Mouse (Mus musculus) frontal cortex, postnatal 10 days (tissue): Measurements from ENCODE around the gene Trim10.

Experiments
- DNase-seq, 2 experiments: peaks; one replicate each; pipeline ENCODE4 v3.0.0; 2022; ENCODE audit warnings: low spot score in 2 of 2, mixed read lengths in 1 of 2

Trim10 gene

DNA sequence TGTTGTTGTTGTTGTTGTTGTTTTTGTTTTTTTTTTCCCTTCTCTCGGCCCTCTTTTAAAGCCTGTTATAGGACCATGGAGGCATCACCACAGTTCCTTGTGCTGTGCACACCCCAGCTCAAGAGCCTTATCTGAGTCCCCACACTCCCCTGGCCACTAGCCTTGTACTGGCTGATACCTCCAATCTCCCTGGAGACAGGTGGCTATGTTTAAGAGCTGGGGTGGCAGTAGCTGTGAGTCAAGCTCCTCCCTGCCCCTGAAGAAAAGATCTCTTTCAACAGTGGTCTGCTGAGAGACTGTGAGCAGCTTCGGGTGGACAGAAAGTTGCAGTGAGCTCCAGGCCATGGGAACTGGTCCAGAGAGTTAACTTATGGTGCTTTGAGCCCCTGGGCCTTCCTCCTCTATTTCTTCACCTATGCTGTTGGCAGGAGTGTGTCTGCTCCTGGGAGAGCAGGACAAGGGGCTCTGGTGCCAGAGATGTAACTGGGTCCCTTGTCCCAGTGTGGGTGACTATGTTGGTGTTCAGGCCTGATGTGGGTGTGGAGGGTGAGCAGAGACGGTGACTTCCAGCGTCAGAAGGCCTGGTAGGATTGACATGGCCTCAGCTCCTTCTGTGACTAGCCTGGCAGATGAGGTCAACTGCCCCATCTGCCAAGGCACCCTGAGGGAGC is at the start of gene Trim10:
Gene Trim10 (plus strand): TSS at position 291 of the 671 bp plus-strand sequence.
- no peak for DNase-seq

DNA sequence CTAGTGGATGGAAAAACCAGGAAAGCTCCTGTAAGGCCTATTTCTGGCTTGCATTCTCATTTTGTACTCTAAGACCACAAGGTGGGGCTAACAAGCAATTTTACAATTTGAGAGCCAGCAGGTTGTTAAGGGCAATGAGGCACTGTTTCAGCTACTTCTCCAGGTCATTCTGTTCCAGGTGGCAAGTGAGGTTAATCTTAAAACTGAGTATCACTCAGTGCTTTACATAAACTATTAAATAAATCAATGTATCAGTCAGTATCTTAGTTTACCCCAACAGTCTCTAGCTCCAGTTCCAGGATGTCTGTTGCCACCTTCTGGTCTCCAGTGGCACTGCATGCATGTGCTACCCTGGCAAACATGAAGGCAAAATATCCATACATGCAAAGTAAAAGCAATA is 45.4 kb upstream of the Trim10 start:
- DNase-seq: peak in 1 of 2 experiments; percentile 44

DNA sequence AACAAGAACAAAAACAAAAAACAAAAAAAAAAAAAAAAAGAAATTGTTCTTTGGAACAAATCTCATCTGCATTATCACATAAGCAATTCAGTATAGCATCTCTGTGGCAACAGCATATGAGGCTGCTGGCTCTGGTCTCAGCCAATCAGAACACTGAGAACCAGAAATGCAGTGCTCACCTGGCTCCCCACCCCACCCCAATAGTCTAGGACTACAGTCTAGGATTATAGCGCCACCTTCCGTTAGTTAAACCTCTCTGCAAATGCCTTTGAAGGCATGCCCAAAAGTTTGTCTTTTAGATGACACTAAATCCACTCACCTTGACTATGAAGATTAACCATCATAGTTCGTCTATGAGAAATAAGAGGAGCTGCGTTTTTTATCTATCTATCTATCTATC is 43.8 kb upstream of the Trim10 start:
- DNase-seq: no peak

DNA sequence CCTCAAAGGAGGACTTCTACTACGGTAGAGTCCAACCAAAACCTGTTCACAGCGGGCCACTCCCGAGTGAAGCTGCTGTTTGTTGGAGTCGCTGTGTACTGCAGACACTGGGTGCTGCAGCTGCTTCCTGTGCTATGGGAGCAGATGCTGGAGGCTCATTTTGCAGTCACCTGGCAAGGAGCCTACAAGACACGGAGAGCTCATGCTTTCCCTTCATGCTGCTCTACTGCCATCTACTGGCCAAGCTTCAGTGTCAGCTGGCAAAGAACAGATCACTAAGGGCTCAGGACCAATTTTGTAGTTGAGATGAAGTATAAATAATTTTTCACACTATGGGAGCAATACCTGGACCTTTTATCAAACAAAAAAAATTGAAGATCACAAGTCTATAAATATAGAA is 43.4 kb upstream of the Trim10 start:
- DNase-seq: peak; percentile 78 to 82

DNA sequence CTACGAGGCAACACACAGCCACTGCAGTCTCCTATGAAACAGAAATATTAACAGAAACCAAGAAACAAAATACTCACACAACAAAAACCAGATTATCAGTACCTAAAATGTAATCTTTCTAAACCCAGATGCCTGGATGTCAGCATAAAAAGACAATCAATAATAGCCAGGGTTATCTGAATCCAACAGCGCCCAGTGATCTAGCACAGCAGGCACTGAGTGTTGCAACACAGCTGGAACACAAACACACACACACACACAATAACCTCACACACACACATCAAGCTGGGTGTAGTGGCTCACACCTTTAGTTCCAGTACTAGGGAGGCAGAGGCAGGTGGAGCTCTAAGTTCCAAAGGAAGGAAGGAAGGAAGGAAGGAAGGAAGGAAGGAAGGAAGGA is 40.9 kb upstream of the Trim10 start:
- no peak for DNase-seq

DNA sequence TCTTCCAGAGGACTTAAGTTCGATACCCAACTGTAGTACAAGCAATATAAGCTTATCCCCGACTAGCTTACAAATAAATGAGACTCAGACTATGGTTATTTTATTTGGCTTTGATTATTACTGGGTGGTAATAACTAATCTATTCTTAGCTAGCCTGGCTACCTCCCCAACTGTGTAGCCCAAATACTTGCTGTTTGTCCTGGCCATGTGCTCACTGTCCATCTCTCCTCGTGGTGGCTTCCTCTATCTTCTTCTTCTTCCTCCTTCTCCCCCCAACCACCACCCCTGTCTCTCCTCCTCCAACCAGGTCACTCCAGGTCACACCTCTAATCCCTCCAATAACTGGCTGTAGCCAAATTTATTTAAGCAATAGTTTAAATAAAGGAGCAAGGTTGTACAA is 38.9 kb upstream of the Trim10 start:
- DNase-seq: no peak

DNA sequence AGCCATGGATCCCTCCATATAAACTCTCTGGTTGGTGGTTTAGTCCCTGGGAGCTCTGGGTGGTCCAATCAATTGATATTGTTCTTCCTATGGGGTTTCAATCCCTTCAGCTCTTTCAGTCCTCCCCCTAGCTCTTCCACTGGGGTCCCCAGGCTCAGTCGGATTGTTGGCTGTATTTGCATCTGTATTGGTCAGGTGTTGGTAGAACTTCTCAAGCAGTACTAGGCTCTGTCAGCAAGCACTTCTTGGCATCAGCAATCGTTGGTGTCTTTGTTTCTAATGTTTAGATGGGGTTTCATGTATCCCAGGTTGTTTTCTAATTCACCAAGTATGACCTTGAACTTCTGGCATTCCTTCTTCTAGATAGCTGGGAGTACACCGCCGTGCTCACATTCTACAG is 36.7 kb upstream of the Trim10 start:
- no peak for DNase-seq

DNA sequence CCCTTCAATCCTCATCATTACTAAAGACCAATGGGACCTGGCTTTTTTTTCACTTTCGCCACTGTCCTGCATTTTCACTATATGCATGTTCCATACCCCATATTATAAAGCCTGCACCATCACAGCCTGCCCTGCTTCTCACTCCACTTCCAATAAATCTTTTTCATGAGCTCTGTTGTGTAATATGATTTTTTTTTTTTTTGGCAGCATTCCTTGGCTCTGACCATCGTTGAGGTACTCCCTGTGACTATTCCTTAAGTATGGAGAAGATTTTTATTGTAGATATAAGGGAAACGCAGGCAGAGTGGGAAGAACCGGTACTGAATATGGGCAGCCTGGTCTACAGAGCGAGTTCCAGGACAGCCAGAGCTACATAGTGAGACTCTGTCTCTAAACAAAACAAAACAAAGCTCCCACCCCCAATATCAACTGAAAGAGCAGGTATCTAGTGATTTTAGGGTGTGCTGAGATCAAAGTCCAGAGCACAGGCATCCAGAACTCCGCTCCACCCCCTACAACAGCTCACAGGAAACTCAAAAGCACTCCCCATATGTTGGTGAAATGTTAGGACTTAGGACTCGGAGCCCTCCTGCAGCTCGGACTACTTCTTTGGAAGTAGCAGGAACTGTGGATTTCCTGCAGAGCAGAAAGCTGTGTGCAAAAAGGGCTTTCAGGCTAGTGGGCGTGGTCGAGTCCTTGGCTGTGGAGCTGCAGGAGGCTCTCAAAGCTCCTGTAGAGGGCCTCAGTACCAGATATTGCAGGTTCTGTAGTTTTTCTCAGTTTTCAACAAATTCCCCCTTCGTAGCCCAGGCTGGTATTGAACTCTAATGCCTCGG is 33.6 kb upstream of the Trim10 start:
- DNase-seq: peak; percentile 41 to 52

DNA sequence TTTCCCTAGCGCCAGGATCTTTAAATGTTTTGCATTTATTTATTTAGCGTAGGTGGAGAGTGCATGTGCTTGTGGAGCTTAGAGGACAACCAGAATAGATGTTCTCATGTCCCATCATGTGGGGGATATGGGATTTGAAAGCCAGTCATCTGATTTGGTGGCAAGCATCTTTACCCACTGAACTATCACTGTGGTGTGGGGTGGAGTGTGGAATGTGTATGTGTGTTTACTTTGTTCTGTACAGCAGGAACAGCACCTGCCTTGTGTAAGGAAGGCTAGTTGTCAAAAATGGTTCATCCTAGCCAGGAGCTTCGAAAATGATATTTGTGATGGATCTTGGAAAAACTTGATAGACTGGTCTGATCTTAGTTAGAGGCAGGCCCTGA is 33.0 kb upstream of the Trim10 start:
- no peak for DNase-seq

DNA sequence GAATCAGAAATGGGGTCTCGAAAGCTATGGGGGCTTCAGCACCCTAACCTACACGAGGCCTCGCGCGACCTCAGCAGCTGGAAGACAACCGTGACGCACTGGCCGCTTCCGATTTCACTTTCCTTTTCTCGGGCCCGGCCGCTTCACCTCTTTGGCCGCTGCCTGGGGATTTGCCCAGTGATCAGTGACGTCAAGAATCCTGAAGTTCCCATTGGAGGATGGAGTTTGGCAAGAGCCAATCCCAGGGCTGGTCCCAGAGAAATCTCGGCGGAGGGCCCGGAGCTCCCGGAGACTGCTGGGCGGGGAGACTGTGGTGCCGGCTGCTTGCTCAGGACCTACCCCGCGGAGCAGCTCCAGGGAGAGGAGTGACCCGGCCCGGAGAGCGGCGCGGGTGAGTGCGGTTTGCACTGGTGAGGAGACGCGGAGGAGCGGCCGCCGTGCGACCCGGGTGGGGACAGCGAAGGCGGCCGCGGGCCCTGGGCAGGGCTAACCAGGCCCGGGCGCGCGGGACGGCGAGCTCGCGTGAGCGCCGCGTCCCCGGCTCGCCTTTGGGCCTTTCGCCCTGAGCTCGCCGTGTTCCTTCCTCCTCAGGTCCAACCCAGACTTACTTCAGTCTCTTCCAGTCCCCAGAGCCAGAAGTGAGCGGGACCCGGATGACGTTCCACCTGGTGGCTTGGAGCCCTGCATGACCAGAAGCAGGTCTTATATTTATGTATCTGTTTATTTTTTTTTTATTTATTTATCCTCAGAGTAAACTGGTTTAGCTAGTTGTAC is 32.3 kb upstream of the Trim10 start, which contains the start of gene Trim26:
Gene Trim26 (plus strand): TSS at position 261 of the 774 bp plus-strand sequence.
- DNase-seq: peak; percentile 91 to 96

DNA sequence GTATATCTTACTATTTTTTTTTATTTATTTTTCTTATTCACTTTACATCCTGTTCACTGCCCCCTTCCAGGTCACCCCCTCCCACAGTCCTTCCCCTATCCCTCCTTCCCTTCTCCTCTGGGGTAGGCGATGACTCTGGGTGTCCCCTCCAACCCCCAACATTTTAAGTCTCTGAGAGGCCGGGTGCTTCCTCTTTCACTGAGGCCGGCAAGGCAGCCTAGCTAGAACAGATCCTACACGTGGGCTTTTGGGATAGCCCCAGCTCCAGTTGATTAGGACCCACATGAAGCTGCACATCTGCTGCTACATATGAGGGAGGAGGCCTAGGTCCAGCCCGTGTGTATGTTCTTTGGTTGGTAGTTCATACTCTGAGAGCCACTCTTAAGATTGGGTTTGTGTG is 30.4 kb upstream of the Trim10 start:
- DNase-seq: no peak

DNA sequence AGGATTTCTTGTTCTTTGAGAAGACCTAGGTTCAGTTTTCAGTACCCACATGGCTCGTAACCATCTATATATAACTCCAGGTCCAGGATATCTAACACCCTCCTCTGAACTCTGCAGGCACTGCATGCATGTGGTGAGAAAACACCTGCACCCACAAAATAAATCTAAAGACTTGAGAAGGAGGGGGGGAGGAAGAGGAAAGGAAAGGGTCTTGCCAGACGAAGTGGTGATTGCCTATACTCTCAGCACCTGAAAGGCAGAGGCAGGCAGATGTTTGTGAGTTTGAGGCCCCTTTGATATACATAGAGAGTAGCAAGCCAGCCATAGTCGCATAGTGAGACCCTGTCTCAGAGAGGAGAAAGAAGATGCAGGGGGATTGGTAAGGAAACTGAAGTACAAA is 29.4 kb upstream of the Trim10 start:
- no peak for DNase-seq

DNA sequence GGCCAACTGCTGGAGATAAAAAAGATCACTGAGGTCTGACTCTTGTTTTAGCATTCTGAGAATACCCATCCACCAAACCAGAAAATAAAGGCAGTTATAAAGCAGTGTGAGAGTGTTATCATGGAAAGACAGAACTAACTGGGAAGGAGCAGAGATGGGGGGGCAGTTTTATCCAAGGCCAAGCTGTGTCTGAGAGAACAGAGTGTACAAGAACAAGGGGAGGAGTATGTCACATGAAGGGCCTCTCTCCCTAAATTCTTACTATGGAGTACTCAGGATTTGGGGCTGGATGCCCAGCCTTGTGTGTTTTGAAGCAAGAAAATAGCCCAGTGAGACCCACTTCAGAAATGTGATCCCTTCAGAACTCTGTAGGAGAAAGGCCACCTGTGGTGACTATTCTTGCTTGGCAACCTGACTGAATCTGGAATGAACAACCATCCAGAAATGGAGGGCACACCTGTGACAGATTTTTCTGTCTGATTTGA is 28.4 kb upstream of the Trim10 start:
- DNase-seq: no peak

DNA sequence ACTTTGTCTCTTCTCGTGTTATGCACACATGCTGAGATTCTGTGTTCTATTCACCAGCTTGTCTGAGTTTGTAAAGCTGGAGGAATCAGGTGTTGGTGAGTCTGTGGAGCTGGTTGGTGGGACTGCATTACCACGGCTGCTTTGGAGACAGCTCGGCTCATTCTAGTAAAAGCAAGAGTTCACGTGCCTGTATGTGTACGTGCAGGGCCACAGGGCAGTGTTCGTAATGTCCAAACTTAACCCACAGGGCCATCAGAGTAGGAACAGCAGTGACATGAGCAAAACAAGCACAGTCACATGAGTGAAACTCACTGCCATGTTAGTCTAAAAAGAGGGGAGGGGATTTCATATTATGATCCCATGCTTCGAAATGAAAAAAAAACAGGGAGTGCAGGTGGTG is 25.7 kb upstream of the Trim10 start:
- DNase-seq: no peak

DNA sequence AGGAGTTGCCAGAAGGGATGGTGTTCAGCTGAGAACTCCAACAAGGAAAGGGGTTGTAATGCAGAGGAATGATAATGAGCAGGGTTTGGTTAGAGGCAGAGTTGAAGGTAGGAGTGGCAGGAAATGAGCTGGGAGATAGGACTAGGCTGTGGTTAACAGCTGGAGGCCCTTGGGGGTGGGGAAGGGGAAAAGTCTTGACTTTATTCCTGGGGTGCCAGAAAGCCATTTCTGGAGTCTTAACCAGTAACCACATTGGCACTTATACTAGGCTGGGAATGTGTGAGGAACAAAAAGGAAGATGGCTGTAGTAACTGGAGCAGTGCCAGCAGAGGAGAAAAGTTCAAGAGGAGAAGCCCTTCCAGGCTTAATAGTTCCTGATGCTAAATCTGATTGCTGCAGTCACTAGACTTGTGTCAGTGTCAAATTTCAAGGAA is 25.1 kb upstream of the Trim10 start:
- no peak for DNase-seq

DNA sequence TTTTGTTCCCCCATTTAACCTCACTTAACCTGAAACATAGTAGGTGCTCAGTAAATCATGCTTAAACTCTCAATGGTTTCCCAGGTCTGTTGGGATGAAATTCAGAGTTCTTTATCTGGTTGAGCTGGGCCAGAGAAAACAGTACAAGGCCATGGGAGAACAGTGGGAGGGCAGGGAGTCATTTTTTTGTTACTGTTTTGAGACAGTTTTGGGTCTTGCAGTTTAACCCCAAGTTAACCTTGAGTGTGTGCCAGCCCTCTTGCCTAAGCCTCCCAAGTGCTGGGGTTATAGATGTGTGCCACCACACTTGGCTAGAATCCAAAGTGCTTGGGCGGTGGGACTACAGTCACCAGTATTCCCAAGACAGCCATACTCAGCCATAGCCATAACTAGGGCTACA is 24.6 kb upstream of the Trim10 start:
- DNase-seq: no peak

DNA sequence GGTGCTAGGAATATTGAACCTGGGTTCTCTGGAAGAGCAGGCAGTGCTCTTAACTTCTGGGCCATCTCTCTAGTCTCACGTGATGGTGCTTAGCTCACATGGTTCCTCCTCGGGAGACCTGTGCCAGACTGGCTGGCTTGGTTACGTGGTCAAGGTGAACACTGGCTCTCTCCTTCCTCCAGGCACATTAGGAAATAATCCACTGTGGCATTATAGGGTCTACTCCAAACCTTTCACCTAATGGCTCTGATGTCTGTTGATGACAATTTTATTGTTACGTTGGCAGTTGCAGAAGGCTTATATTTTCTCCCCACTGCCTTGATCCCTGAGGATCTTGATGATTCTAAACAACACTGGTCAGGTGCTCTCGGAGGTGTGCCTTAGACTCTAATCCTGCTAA is 20.5 kb upstream of the Trim10 start:
- no peak for DNase-seq

DNA sequence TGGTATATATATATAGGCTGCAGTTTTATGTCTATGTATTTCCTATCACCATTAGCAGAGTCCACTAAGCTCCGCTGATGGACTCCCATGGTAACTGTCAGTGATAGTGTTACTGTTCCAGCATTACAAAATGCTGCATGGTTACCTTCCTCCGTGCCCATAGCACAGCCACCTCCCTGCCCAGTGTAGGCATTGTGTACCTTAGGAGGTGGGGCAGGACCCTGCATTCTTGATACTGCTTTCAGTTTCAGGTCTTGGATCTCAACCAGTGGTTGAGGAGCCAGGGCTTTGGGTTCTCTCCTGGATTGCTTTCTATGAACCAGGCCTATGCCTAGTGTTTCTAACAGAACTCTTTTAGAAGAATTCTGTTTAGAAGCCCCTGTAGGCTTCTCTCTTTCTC is 19.4 kb upstream of the Trim10 start:
- DNase-seq: no peak

DNA sequence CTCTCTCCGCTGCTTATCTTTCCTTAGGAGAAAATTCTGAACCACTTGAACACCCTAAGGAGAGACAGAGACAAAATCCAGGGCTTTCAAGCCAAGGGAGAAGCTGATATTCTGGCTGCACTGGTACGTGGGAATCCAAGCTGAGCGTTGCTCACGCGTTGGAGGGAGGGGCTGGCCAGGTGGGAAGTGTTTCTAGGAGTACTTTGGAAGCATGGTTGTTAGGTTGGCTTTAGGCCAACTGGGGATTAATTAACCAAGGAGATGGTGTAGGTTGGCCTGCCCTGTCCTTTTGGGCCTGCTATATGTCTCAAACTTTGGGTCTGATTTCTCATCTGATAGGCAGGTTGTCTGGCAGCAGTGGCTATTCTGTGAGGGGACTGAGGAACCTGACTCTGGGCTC is 18.2 kb upstream of the Trim10 start:
- no peak for DNase-seq

DNA sequence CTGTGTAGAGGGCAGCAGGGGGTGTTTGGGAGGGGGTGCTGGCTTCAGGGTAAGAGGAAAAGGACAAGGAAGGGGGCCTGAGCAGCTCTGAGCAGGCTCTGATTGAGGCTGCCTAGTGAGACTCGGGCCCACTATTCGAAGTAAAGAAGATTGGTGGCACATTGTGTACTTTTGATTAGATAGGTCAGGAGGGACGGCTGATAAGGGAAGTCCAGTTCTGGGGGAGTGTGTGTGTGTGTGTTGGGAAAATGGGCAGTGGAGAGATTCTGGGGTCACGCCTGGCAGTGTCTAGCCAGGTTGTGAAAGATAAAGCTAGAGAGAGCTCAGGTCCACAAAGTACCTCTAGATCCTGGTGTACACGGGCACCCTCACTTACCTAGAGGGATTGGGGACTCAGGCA is 17.7 kb upstream of the Trim10 start:
- no peak for DNase-seq

DNA sequence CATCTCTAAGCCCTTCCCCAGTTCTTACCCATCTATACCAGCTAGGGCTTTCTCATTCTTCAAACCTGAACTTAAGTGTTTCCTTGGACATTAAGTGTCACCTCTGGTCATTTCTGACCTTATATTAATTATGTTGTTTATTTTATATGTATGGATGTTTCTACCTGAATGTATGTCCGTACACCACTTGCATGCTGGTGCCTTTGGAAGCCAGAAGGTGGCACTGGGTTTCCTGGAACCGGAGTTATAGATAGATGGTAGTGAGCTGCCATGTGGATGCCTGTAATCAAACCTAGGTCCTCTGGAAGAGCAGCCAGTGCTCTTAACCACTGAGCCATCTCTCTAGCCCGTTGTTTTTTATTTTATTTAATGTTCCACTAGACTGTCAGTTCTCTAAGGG is 13.9 kb upstream of the Trim10 start:
- DNase-seq: no peak

DNA sequence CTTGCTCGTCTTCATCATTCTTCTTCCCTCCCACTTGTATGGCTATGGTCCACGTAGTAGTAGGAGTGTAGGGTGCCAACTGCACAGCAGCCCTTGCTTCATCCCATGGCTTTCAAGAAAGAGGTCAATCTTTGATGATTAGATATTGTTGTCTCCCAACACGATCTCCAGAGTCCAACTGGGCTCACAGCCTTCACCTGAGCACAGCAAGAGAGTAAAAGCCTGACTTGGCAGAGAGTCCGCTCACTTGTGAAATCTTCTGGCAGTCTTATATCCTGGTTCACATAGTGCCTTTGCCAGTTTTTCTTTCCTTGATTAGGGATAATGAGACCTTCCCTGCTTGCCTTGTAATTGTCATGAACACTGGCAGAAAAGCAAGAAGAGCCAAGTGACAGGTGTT is 13.1 kb upstream of the Trim10 start:
- DNase-seq: no peak
